Mouse (Mus musculus) CH12.LX (cell line): ENCODE data around the gene Gm10147.
"Not testable (repeated sequence)": the region's sequence is repeated elsewhere in the genome, so short reads cannot be mapped to it uniquely, and the experiment has no call there.

ENCODE experiments used
- CHD2 ChIP-seq: IDR thresholded peaks from 2 replicates; pipeline ENCODE4 v1.6.1; 2011; ENCODE audit warnings: low read length, improper control_type of control experiment
- CTCF ChIP-seq, 2 experiments: IDR thresholded peaks in 1 of 2; conservative IDR thresholded peaks in 1 of 2; 2 replicates each; pipeline ENCODE4 v1.5.1; 2011 to 2012; ENCODE audit warnings: low read depth in 2 of 2, low read length in 2 of 2, improper control_type of control experiment in 1 of 2, inconsistent platforms in 1 of 2, mild to moderate bottlenecking in 1 of 2, moderate library complexity in 1 of 2
- MAX ChIP-seq: IDR thresholded peaks from 2 replicates; pipeline ENCODE4 v1.6.1; 2011; ENCODE audit warnings: low read length, improper control_type of control experiment

- not testable (repeated sequence) for TF ChIP-seq CTCF (conservative IDR thresholded peaks at IDR 0.05 in 1 of 2, IDR thresholded peaks at IDR 0.05 in 1 of 2; ENCODE audit: low read depth in 2 of 2, low read length in 2 of 2); MAX; CHD2
Measured at GRCm38 (mm10) chrX:28607742-28608141, at the start of gene Gm10147.
